Mouse (Mus musculus): ENCODE data around the gene Mef2b. TPM values are rescaled to one million over a fixed set of nuclear protein-coding genes. Genes with fewer than 3 reads are reported as not detected.
"Not testable (repeated sequence)": the region's sequence is repeated elsewhere in the genome, so short reads cannot be mapped to it uniquely, and the experiment has no call there.

The Mef2b gene
- total and polyA plus RNA-seq, 2 experiments from 2014 or later = 0.20 TPM; not detected in 1

DNA sequence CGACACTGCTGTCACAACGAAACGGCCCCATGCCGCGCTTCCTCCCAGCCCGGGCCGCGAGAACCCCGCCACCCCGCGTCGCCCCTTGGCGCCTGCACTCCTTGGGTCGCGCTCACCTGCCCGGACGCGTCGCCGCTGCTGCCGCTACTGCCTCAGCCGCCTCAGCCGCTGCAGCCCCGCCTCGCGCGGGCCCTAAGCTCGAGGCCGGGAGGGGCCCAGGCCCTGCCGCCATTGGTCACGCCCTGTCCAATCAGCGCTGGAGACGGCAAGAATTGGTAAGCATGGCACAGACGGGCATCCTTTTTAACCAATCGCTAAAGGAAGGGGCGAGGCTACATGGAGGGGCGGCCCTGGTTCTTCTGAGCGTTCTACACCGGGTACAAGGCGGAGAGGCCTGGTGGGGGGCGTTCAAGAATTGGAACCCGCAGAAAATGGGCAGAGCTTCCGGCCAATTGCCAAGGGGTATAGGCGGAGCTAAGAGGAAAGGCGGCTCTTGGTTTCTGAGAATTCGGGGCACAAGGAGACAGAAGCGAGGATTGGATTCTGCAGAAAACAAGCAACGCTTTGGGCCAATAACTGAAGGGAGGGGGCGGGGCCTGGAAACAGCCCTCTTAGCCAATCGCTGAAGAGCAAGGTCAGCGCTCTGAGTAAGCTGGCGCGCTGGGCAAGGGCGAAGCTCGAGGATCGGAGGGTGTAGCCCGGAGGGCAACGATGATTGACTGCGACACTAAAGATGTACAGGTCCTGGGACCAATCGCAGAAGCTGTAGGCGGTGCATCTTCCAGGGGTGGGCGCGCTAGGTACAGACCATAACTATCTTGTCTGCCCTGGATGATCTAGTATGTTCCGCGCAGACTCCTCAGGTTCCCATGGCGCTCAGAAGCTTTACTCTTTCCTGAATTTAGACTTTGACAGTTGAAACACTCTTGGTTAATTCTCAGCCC lies 72.9 kb downstream of the Mef2b start, which contains the start of gene Slc25a42:
Slc25a42 (minus strand) TSS at position 194 of the 944 bp plus-strand sequence.
- H3K4me1 ChIP-seq (ENCODE audit: control insufficient read depth, insufficient read depth) = peaks cover 32% of the 10 kb centered on the region; the same call in 1 of the 2 replicates
- WGBS = under 1% methylated on average over 66 of the region's 66 CpGs

DNA sequence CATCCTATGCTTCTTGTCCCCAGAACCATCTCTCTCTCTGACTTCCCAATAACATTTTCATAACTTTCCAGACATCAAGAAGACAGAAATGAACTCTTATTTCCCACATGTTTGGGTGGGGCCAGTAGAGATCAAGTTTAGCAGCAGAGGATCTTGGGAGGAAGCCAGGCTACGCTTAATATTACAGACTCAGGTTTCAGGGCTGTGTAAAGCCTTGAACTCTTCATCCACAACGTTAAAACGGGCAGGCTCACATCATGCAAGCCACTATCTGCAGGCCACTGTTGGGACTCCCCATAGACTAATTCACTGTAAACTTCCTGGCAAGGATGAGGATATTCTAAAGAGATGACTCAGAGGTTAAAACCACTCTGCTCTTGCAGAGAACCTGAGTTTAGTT lies 74.9 kb downstream of the Mef2b start:
- H3K27ac ChIP-seq (ENCODE audit: low read depth) = no peak overlapping the region
- ATAC-seq (ENCODE audit: insufficient read depth, low read depth) (no peak), DNase-seq (ENCODE audit: low spot score) (no peak)
- 56% methylated on average over 3 of the region's 3 CpGs for WGBS
- no peak overlapping the region for H3K9ac ChIP-seq (replicated peaks; ENCODE audit: low read depth, low read length)
- no peak overlapping the region for H3K4me3 ChIP-seq (ENCODE audit: low read depth, low read length)
- H3K36me3 ChIP-seq (replicated peaks; ENCODE audit: control insufficient read depth, insufficient read depth, low read length) = no peaks in the 10 kb centered on the region
- no peak overlapping the region for H3K4me2 ChIP-seq (ENCODE audit: low read depth, low read length)
- no peak for TF ChIP-seq CTCF (IDR thresholded peaks at IDR 0.05; ENCODE audit: low read depth)
- TF ChIP-seq EP300 (IDR thresholded peaks at IDR 0.05; ENCODE audit: low read depth) = no peak
- H3K4me1 ChIP-seq (ENCODE audit: control insufficient read depth, insufficient read depth) = peaks cover 29% of the 10 kb centered on the region; the same call in 1 of the 2 replicates
- H3K27me3 ChIP-seq (ENCODE audit: control insufficient read depth, insufficient read depth, low read length) = no peaks in the 10 kb centered on the region
- H3K9me3 ChIP-seq (replicated peaks; ENCODE audit: control insufficient read depth, low read length) = no peaks in the 10 kb centered on the region

More for the DNA sequence above, 72.9 kb downstream of the Mef2b start, which contains the start of gene Slc25a42:
- Histone ChIP-seq H3K27me3 (ENCODE audit: control insufficient read depth, insufficient read depth, low read length) (no peaks in the 10 kb centered on the region), H3K36me3 (replicated peaks; ENCODE audit: control insufficient read depth, insufficient read depth, low read length) (no peaks in the 10 kb centered on the region), H3K9me3 (replicated peaks; ENCODE audit: control insufficient read depth, low read length) (no peaks in the 10 kb centered on the region), H3K9ac (replicated peaks; ENCODE audit: low read depth, low read length) (peak within 1 kb of the TSS; percentile 70), H3K4me2 (ENCODE audit: low read depth, low read length) (peak within 1 kb of the TSS; percentile 95), H3K27ac (ENCODE audit: low read depth) (peak within 1 kb of the TSS; percentile 92), H3K4me3 (ENCODE audit: low read depth, low read length) (peak within 1 kb of the TSS; percentile 74)
- ATAC-seq (ENCODE audit: insufficient read depth, low read depth) (peak; percentile 93), DNase-seq (ENCODE audit: low spot score) (peak; percentile 100)
- TF ChIP-seq EP300 (IDR thresholded peaks at IDR 0.05; ENCODE audit: low read depth) = 0 out of 2 replicates have a peak, but pooled peaks have one; percentile 54
- no peak for TF ChIP-seq CTCF (IDR thresholded peaks at IDR 0.05; ENCODE audit: low read depth)

DNA sequence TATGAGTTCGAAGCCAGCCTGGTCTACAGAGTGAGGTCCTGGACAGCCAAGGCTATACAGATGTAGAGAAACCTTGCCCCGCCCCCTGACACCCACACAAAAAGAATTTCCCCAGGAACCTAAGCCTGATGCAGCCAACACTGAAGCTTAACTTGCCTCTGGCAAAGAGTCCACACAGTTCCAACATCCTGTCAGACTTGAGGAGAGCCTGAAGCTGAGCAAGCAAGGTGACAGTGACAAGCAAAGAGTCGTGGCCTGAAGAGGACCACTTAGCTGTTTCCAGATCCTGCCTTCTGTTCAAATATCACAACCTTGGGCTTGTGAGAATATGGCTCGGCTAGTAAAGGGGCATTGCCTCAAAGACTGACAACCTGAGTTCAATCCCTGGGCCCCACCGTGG lies 75.6 kb downstream of the Mef2b start:
- Histone ChIP-seq H3K9ac (replicated peaks; ENCODE audit: low read depth, low read length) (no peak overlapping the region), H3K36me3 (replicated peaks; ENCODE audit: control insufficient read depth, insufficient read depth, low read length) (no peaks in the 10 kb centered on the region), H3K27me3 (ENCODE audit: control insufficient read depth, insufficient read depth, low read length) (no peaks in the 10 kb centered on the region), H3K4me1 (ENCODE audit: control insufficient read depth, insufficient read depth) (peaks cover 29% of the 10 kb centered on the region; the same call in 1 of the 2 replicates), H3K27ac (ENCODE audit: low read depth) (no peak overlapping the region; the same call in 1 of the 2 replicates), H3K4me3 (ENCODE audit: low read depth, low read length) (no peak overlapping the region), H3K4me2 (ENCODE audit: low read depth, low read length) (no peak overlapping the region), H3K9me3 (replicated peaks; ENCODE audit: control insufficient read depth, low read length) (no peaks in the 10 kb centered on the region)
- no peak for ATAC-seq (ENCODE audit: insufficient read depth, low read depth)
- 54% methylated on average over 5 of the region's 5 CpGs for WGBS
- TF ChIP-seq EP300 (IDR thresholded peaks at IDR 0.05; ENCODE audit: low read depth) (no peak), CTCF (IDR thresholded peaks at IDR 0.05; ENCODE audit: low read depth) (no peak)
- DNase-seq (ENCODE audit: low spot score) = no peak

DNA sequence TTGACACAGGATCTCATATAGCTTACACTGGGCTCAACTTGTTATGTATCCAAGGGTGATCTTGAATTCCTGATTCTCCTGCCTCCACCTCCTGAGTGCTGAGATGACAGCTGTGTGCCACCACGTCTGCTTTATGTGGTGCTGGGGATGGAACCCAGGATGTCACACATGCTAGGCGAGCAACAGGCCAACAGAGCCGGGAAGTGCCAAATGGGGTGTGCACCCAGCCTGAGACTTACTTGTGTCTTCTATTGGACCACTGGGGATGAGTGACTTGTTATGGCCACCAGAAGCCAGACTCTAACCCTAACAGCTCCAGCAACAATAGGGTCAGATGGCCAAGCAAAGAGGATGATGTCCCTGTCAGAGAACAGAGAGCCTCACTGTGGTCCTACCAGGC lies 76.7 kb downstream of the Mef2b start:
- not testable (repeated sequence) for H3K27me3 ChIP-seq (ENCODE audit: control insufficient read depth, insufficient read depth, low read length); ATAC-seq (ENCODE audit: insufficient read depth, low read depth); DNase-seq (ENCODE audit: low spot score); H3K9me3 ChIP-seq (replicated peaks; ENCODE audit: control insufficient read depth, low read length); H3K4me3 ChIP-seq (ENCODE audit: low read depth, low read length); H3K36me3 ChIP-seq (replicated peaks; ENCODE audit: control insufficient read depth, insufficient read depth, low read length); H3K9ac ChIP-seq (replicated peaks; ENCODE audit: low read depth, low read length); H3K4me2 ChIP-seq (ENCODE audit: low read depth, low read length); H3K27ac ChIP-seq (ENCODE audit: low read depth)
- peaks cover 28% of the 10 kb centered on the region for H3K4me1 ChIP-seq (ENCODE audit: control insufficient read depth, insufficient read depth)
- WGBS = 76% methylated on average over 3 of the region's 3 CpGs

DNA sequence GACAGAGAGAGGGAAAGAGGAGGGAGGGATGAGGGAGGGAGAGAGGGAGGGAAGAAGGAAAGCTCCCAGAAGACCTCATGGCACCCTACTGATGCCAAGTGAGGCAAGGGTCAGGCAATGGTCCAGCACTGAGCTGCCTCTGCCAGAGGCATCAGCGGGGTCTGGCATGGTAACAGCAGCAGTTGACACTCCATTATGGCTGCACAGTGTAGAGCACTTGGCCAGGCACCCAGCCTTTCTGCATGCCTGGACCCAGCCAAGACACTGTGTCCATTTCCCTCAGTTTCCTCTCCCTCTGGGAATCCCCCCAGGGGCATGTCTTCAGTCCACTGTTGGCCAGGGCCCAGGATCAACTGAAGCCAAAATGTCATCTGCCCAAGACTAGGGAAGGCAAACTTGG lies 77.1 kb downstream of the Mef2b start:
- Histone ChIP-seq H3K9ac (replicated peaks; ENCODE audit: low read depth, low read length) (no peak overlapping the region), H3K4me3 (ENCODE audit: low read depth, low read length) (no peak overlapping the region), H3K27me3 (ENCODE audit: control insufficient read depth, insufficient read depth, low read length) (no peaks in the 10 kb centered on the region), H3K27ac (ENCODE audit: low read depth) (peak overlapping the region; percentile 87), H3K4me2 (ENCODE audit: low read depth, low read length) (no peak overlapping the region), H3K9me3 (replicated peaks; ENCODE audit: control insufficient read depth, low read length) (no peaks in the 10 kb centered on the region), H3K4me1 (ENCODE audit: control insufficient read depth, insufficient read depth) (peaks cover 24% of the 10 kb centered on the region), H3K36me3 (replicated peaks; ENCODE audit: control insufficient read depth, insufficient read depth, low read length) (0 out of 2 replicates have a peak, but pooled peaks cover 1% of the 10 kb centered on the region)
- TF ChIP-seq CTCF (IDR thresholded peaks at IDR 0.05; ENCODE audit: low read depth) (no peak), EP300 (IDR thresholded peaks at IDR 0.05; ENCODE audit: low read depth) (peak; percentile 89)
- ATAC-seq (ENCODE audit: insufficient read depth, low read depth) (peak; percentile 18), DNase-seq (ENCODE audit: low spot score) (peak; percentile 85)
- 33% methylated on average over 1 of the region's 1 CpGs for WGBS

Small RNA genes within 50 kb of the gene (microRNA-seq; reads per million reads assigned to microRNA genes)
- gene Mir7066 = not detected

Other genes starting within 250 kb of the Mef2b start
- 0.11 TPM in 1 of 2 replicates, not detected in the other for gene Tssk6, start 237.5 kb upstream of the Mef2b start, total RNA-seq (2014; rRNA removed; ENCODE audit: low replicate concordance)
- 1.1 and 1.2 TPM in 2 replicates for gene Tssk6, start 237.5 kb upstream of the Mef2b start, polyA plus RNA-seq (2015; fragmentation: Nextera tagmentation; extraction: Ambion mirVana)
- 223 and 232 TPM in 2 replicates for gene Ndufa13, start 237.2 kb upstream of the Mef2b start, total RNA-seq (2014; rRNA removed; ENCODE audit: low replicate concordance)
- 666 and 702 TPM in 2 replicates for gene Ndufa13, start 237.2 kb upstream of the Mef2b start, polyA plus RNA-seq (2015; fragmentation: Nextera tagmentation; extraction: Ambion mirVana)
- gene Yjefn3, start 237.0 kb upstream of the Mef2b start, total RNA-seq (2014; rRNA removed; ENCODE audit: low replicate concordance) = 1.2 and 22.3 TPM in 2 replicates
- 12.9 and 13.9 TPM in 2 replicates for gene Yjefn3, start 237.0 kb upstream of the Mef2b start, polyA plus RNA-seq (2015; fragmentation: Nextera tagmentation; extraction: Ambion mirVana)
- gene Gatad2a, start 143.3 kb upstream of the Mef2b start, total RNA-seq (2014; rRNA removed; ENCODE audit: low replicate concordance) = 26.9 and 58.8 TPM in 2 replicates
- gene Gatad2a, start 143.3 kb upstream of the Mef2b start, polyA plus RNA-seq (2015; fragmentation: Nextera tagmentation; extraction: Ambion mirVana) = 17.0 and 18.9 TPM in 2 replicates
- 71.1 and 92.3 TPM in 2 replicates for gene Mau2, start 97.0 kb upstream of the Mef2b start, total RNA-seq (2014; rRNA removed; ENCODE audit: low replicate concordance)
- 25.6 and 28.0 TPM in 2 replicates for gene Mau2, start 97.0 kb upstream of the Mef2b start, polyA plus RNA-seq (2015; fragmentation: Nextera tagmentation; extraction: Ambion mirVana)
- gene Sugp1, start 96.9 kb upstream of the Mef2b start, total RNA-seq (2014; rRNA removed; ENCODE audit: low replicate concordance) = 11.5 TPM in 2 replicates
- gene Sugp1, start 96.9 kb upstream of the Mef2b start, polyA plus RNA-seq (2015; fragmentation: Nextera tagmentation; extraction: Ambion mirVana) = 22.6 and 23.0 TPM in 2 replicates
- gene Tm6sf2, start 66.8 kb upstream of the Mef2b start, total RNA-seq (2014; rRNA removed; ENCODE audit: low replicate concordance) = 2.1 TPM in 1 of 2 replicates, not detected in the other
- gene Tm6sf2, start 66.8 kb upstream of the Mef2b start, polyA plus RNA-seq (2015; fragmentation: Nextera tagmentation; extraction: Ambion mirVana) = 1.0 and 1.3 TPM in 2 replicates
- gene Hapln4, start 56.3 kb upstream of the Mef2b start, total RNA-seq (2014; rRNA removed; ENCODE audit: low replicate concordance) = not detected in 2 replicates
- gene Hapln4, start 56.3 kb upstream of the Mef2b start, polyA plus RNA-seq (2015; fragmentation: Nextera tagmentation; extraction: Ambion mirVana) = not detected in 2 replicates
- 0.35 TPM in 1 of 2 replicates, not detected in the other for gene Ncan, start 18.8 kb upstream of the Mef2b start, total RNA-seq (2014; rRNA removed; ENCODE audit: low replicate concordance)
- 0.10 and 0.12 TPM in 2 replicates for gene Ncan, start 18.8 kb upstream of the Mef2b start, polyA plus RNA-seq (2015; fragmentation: Nextera tagmentation; extraction: Ambion mirVana)
- 2.9 and 10.3 TPM in 2 replicates for gene Nr2c2ap, start 8.4 kb upstream of the Mef2b start, total RNA-seq (2014; rRNA removed; ENCODE audit: low replicate concordance)
- 29.2 and 32.5 TPM in 2 replicates for gene Nr2c2ap, start 8.4 kb upstream of the Mef2b start, polyA plus RNA-seq (2015; fragmentation: Nextera tagmentation; extraction: Ambion mirVana)
- 29.4 and 48.4 TPM in 2 replicates for gene Rfxank, start 557 bp upstream of the Mef2b start, total RNA-seq (2014; rRNA removed; ENCODE audit: low replicate concordance)
- gene Rfxank, start 557 bp upstream of the Mef2b start, polyA plus RNA-seq (2015; fragmentation: Nextera tagmentation; extraction: Ambion mirVana) = 22.5 and 23.9 TPM in 2 replicates
- gene Borcs8, start 212 bp upstream of the Mef2b start, total RNA-seq (2014; rRNA removed; ENCODE audit: low replicate concordance) = 34.3 and 68.4 TPM in 2 replicates
- gene Borcs8, start 212 bp upstream of the Mef2b start, polyA plus RNA-seq (2015; fragmentation: Nextera tagmentation; extraction: Ambion mirVana) = 32.1 and 34.5 TPM in 2 replicates
- gene Tmem161a, start 32.6 kb downstream of the Mef2b start, total RNA-seq (2014; rRNA removed; ENCODE audit: low replicate concordance) = 155 and 174 TPM in 2 replicates
- gene Tmem161a, start 32.6 kb downstream of the Mef2b start, polyA plus RNA-seq (2015; fragmentation: Nextera tagmentation; extraction: Ambion mirVana) = 120 and 132 TPM in 2 replicates
- 20.6 and 29.1 TPM in 2 replicates for gene Slc25a42, start 72.6 kb downstream of the Mef2b start, total RNA-seq (2014; rRNA removed; ENCODE audit: low replicate concordance)
- gene Slc25a42, start 72.6 kb downstream of the Mef2b start, polyA plus RNA-seq (2015; fragmentation: Nextera tagmentation; extraction: Ambion mirVana) = 16.5 and 19.1 TPM in 2 replicates
- 32.0 and 48.7 TPM in 2 replicates for gene Sugp2, start 94.5 kb downstream of the Mef2b start, total RNA-seq (2014; rRNA removed; ENCODE audit: low replicate concordance)
- gene Sugp2, start 94.5 kb downstream of the Mef2b start, polyA plus RNA-seq (2015; fragmentation: Nextera tagmentation; extraction: Ambion mirVana) = 14.5 and 15.5 TPM in 2 replicates
- 20.1 and 26.5 TPM in 2 replicates for gene Armc6, start 94.8 kb downstream of the Mef2b start, total RNA-seq (2014; rRNA removed; ENCODE audit: low replicate concordance)
- gene Armc6, start 94.8 kb downstream of the Mef2b start, polyA plus RNA-seq (2015; fragmentation: Nextera tagmentation; extraction: Ambion mirVana) = 11.9 and 13.1 TPM in 2 replicates
- gene Homer3, start 143.1 kb downstream of the Mef2b start, total RNA-seq (2014; rRNA removed; ENCODE audit: low replicate concordance) = 29.1 and 38.9 TPM in 2 replicates
- gene Homer3, start 143.1 kb downstream of the Mef2b start, polyA plus RNA-seq (2015; fragmentation: Nextera tagmentation; extraction: Ambion mirVana) = 19.5 TPM in 2 replicates
- gene Ddx49, start 162.8 kb downstream of the Mef2b start, total RNA-seq (2014; rRNA removed; ENCODE audit: low replicate concordance) = 33.1 and 35.6 TPM in 2 replicates
- gene Ddx49, start 162.8 kb downstream of the Mef2b start, polyA plus RNA-seq (2015; fragmentation: Nextera tagmentation; extraction: Ambion mirVana) = 24.4 and 26.7 TPM in 2 replicates
- 154 and 193 TPM in 2 replicates for gene Cope, start 162.8 kb downstream of the Mef2b start, total RNA-seq (2014; rRNA removed; ENCODE audit: low replicate concordance)
- gene Cope, start 162.8 kb downstream of the Mef2b start, polyA plus RNA-seq (2015; fragmentation: Nextera tagmentation; extraction: Ambion mirVana) = 294 and 295 TPM in 2 replicates
- gene Cers1, start 176.1 kb downstream of the Mef2b start, total RNA-seq (2014; rRNA removed; ENCODE audit: low replicate concordance) = 0.80 TPM in 1 of 2 replicates, not detected in the other
- 0.27 and 0.59 TPM in 2 replicates for gene Cers1, start 176.1 kb downstream of the Mef2b start, polyA plus RNA-seq (2015; fragmentation: Nextera tagmentation; extraction: Ambion mirVana)
- not detected in 2 replicates for gene Gdf1, start 190.1 kb downstream of the Mef2b start, total RNA-seq (2014; rRNA removed; ENCODE audit: low replicate concordance)
- 0.18 and 0.20 TPM in 2 replicates for gene Gdf1, start 190.1 kb downstream of the Mef2b start, polyA plus RNA-seq (2015; fragmentation: Nextera tagmentation; extraction: Ambion mirVana)
- gene Upf1, start 213.6 kb downstream of the Mef2b start, total RNA-seq (2014; rRNA removed; ENCODE audit: low replicate concordance) = 16.5 and 26.3 TPM in 2 replicates
- gene Upf1, start 213.6 kb downstream of the Mef2b start, polyA plus RNA-seq (2015; fragmentation: Nextera tagmentation; extraction: Ambion mirVana) = 7.0 and 7.5 TPM in 2 replicates
- 3.2 and 9.8 TPM in 2 replicates for gene Comp, start 233.8 kb downstream of the Mef2b start, total RNA-seq (2014; rRNA removed; ENCODE audit: low replicate concordance)
- gene Comp, start 233.8 kb downstream of the Mef2b start, polyA plus RNA-seq (2015; fragmentation: Nextera tagmentation; extraction: Ambion mirVana) = 4.2 and 4.4 TPM in 2 replicates